Mouse (Mus musculus) heart, embryonic 11.5 days (tissue): ENCODE results near the gene Krt2. TPM values are rescaled to one million over a fixed set of nuclear protein-coding genes. Genes with fewer than 3 reads are reported as not detected.

ENCODE experiments used
- ATAC-seq: fragments of 200-750 bp; cut with Nextera tagmentation; replicated peaks from 2 replicates; pipeline ENCODE4 v1.8.0; 2017; ENCODE audit warnings: moderate library complexity; ENCODE audit not compliant: insufficient number of reproducible peaks, low FRiP score, low TSS enrichment
- H3K27ac ChIP-seq: fragments of 300-500 bp; sonication (generic); 2 replicates; pipeline ENCODE4 v1.5.1; 2014; ENCODE audit warnings: mild to moderate bottlenecking, low read depth, low read length
- H3K27me3 ChIP-seq: fragments of 300-500 bp; sonication (generic); 2 replicates; pipeline ENCODE4 v1.6.1; 2014; ENCODE audit warnings: mild to moderate bottlenecking, low read length, mixed read lengths; ENCODE audit not compliant: control insufficient read depth, insufficient read depth
- H3K36me3 ChIP-seq: fragments of 300-500 bp; sonication (generic); 2 replicates; pipeline ENCODE4 v1.6.1; 2014; ENCODE audit warnings: mild to moderate bottlenecking, low read length, moderate library complexity, mixed read lengths; ENCODE audit not compliant: control insufficient read depth, insufficient read depth
- H3K4me1 ChIP-seq: fragments of 300-500 bp; sonication (generic); 2 replicates; pipeline ENCODE4 v1.6.1; 2014; ENCODE audit warnings: low read length; ENCODE audit not compliant: control insufficient read depth, insufficient read depth
- H3K4me2 ChIP-seq: fragments of 300-500 bp; sonication (generic); 2 replicates; pipeline ENCODE4 v1.6.1; 2014; ENCODE audit warnings: mild to moderate bottlenecking, moderate library complexity
- H3K4me3 ChIP-seq: fragments of 300-500 bp; sonication (generic); 2 replicates; pipeline ENCODE4 v1.5.1; 2014; ENCODE audit warnings: low read depth, low read length
- H3K9ac ChIP-seq: fragments of 300-500 bp; sonication (generic); 2 replicates; pipeline ENCODE4 v1.6.1; 2014; ENCODE audit warnings: mild to moderate bottlenecking, low read depth, low read length, moderate library complexity
- H3K9me3 ChIP-seq: fragments of 300-500 bp; sonication (generic); replicated peaks from 2 replicates; pipeline ENCODE4 v1.6.1; 2016; ENCODE audit warnings: low read length; ENCODE audit not compliant: control insufficient read depth
- WGBS: fragments of 180-500 bp; shearing (Covaris S2); extraction: QIAGEN DNeasy Blood & Tissue Kit; methylation state at CpG from one replicate; pipeline ENCODE4 v1.1.7; 2014; ENCODE audit not compliant: insufficient replicate concordance; 5-methylcytosine and 5-hydroxymethylcytosine counted together
- polyA plus RNA-seq: library from polyadenylated mRNA; unstranded; fragments of >200 nt; fragmentation: Nextera tagmentation; extraction: Ambion mirVana; gene quantifications from 2 replicates; pipeline ENCODE4 v1.2.1, GENCODE M21; 2014

Gene Krt2
- polyA plus RNA-seq, 1 experiment from 2014 or later = not detected

DNA sequence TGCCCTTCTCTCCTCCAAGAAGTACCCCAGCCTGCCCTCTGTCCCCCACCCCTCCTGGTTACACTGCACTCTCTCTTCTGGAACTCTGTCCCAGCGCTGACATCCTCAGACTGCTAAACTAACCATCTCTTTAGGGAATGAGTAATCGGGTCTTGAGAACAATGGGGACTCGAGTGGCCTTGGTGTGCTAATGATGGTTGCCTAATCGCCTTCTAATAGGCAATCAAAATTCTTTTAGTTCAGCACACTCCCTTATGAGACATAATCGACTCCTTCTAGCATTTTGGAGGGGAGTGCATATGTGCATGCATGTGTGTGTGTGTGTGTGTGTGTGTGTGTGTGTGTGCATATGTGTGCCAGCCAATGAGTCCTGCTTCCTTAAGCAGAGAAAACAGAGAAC is 34.6 kb upstream of the Krt2 start:
- H3K27me3 ChIP-seq = peaks cover 43% of the 10 kb centered on the region
- no peak overlapping the region for H3K27ac ChIP-seq
- no peak overlapping the region for H3K4me2 ChIP-seq
- 49% methylated on average over 5 of the region's 5 CpGs for WGBS
- H3K9ac ChIP-seq = no peak overlapping the region
- no peak for ATAC-seq
- H3K36me3 ChIP-seq = no peaks in the 10 kb centered on the region
- no peaks in the 10 kb centered on the region for H3K4me1 ChIP-seq
- no peaks in the 10 kb centered on the region for H3K9me3 ChIP-seq
- no peak overlapping the region for H3K4me3 ChIP-seq

DNA sequence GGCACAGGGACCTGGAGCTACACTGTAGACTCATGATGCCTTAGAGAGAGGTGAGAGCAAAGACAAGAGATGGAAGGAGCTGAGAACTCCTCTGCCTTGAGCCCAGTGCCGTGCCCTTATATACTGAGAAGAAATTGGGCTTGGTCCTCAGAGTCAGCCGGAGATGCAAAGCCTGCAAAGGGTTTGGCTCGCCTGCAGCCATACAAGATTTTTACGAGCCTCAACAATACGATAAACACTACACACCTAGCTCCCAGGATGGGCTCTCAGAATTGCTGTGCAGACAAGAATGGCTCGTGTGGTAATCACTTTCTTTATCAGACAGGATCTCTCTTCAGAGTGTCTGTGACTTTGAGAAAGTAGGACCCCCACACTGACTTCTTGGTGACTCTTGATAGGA is 32.7 kb upstream of the Krt2 start, which contains the start of gene Krt1:
TSS of gene Krt1 (minus strand) at position 101 of the 400 bp plus-strand sequence.
- no peak within 1 kb of the TSS for H3K9ac ChIP-seq
- H3K4me1 ChIP-seq = no peaks in the 10 kb centered on the region
- H3K9me3 ChIP-seq = no peaks in the 10 kb centered on the region
- no peak for ATAC-seq
- H3K27ac ChIP-seq = no peak within 1 kb of the TSS
- whole genome bisulfite sequencing = 68% methylated on average over 6 of the region's 6 CpGs
- no peak within 1 kb of the TSS for H3K4me3 ChIP-seq
- H3K36me3 ChIP-seq = no peaks in the 10 kb centered on the region
- no peak within 1 kb of the TSS for H3K4me2 ChIP-seq
- peaks cover 45% of the 10 kb centered on the region for H3K27me3 ChIP-seq

DNA sequence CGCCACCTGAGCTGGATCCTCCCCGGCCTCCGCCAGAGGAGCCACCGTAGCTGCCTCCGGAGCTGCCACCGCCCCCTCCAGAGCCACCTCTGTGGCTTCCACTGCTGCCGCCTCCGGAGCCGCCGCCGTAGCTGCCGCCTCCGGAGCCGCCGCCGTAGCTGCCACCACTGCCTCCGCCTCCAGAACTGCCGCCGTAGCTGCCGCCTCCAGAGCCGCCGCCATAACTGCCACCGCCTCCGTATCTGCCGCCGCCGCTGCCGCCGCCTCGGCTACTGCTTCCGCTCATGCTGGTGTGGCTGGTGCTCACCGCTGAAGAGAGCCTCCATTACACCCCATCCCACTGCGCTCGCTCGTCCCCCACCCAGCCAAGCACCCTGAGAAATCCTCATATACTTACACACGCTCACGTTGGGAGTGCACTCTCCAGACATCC is 28.0 kb upstream of the Krt2 start:
- Histone ChIP-seq H3K27ac (no peak overlapping the region), H3K9me3 (no peaks in the 10 kb centered on the region), H3K36me3 (no peaks in the 10 kb centered on the region), H3K4me3 (peak overlapping the region; percentile 54), H3K4me2 (peak overlapping the region; percentile 83), H3K27me3 (peaks cover 24% of the 10 kb centered on the region), H3K9ac (peak overlapping the region; percentile 77), H3K4me1 (no peaks in the 10 kb centered on the region)
- WGBS = under 1% methylated on average over 37 of the region's 37 CpGs
- no peak for ATAC-seq

DNA sequence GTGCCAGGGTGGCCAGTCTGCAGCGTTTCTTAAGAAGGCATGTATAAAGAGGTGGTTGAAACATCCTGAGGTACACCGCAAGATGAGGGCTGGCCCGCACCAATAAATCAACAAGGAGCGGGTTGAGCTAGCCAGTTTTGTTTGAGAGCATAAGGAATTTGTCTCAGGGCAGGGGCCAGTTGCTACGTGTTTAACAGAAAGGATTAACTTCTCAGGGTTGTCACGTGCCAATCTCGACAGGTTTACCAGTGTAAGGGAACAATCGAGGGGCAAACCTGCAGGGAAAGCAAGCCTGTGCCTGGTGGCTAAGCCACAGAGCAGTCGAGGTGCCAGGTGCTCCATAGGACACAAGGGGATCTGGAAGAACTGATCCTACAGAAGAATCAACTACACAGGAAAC is 25.2 kb upstream of the Krt2 start:
- 60% methylated on average over 9 of the region's 9 CpGs for WGBS
- no peak overlapping the region for H3K9ac ChIP-seq
- H3K36me3 ChIP-seq = no peaks in the 10 kb centered on the region

DNA sequence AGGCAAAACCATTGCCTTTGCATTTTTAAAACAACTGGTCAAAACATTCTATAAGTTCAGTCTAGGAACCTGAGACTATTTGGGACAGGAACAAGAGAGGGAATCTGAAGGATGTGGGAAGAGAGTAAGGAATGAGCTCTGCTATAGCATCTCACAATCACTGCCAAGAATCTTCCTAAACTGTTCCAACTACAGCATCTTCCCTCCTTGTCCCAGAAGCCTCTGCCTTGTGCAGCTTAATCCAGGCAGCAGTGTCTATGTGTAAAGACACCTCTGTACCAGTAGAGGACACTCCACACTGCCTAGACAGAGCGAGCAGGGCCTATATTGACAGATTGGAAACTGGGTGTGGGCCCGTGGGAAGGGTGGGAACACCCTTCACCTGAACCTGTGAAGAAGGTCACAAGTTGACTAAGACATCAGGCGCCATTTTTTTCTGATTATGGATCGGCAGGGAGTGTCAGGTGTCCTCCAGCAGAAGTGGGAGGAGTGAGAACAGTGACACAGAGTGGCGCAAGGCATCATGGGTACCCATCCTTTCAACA is 16.9 kb upstream of the Krt2 start:
- Histone ChIP-seq H3K4me3 (no peak overlapping the region), H3K4me2 (no peak overlapping the region), H3K27me3 (0 out of 2 replicates have a peak, but pooled peaks cover 3% of the 10 kb centered on the region), H3K9ac (no peak overlapping the region), H3K36me3 (no peaks in the 10 kb centered on the region), H3K9me3 (no peaks in the 10 kb centered on the region), H3K4me1 (no peaks in the 10 kb centered on the region), H3K27ac (no peak overlapping the region)
- WGBS = 61% methylated on average over 5 of the region's 5 CpGs
- ATAC-seq = no peak

More for the DNA sequence above, 25.2 kb upstream of the Krt2 start:
- Histone ChIP-seq H3K4me3 (no peak overlapping the region), H3K9me3 (no peaks in the 10 kb centered on the region), H3K4me1 (no peaks in the 10 kb centered on the region), H3K27me3 (peaks cover 24% of the 10 kb centered on the region), H3K4me2 (no peak overlapping the region), H3K27ac (no peak overlapping the region)
- no peak for ATAC-seq

DNA sequence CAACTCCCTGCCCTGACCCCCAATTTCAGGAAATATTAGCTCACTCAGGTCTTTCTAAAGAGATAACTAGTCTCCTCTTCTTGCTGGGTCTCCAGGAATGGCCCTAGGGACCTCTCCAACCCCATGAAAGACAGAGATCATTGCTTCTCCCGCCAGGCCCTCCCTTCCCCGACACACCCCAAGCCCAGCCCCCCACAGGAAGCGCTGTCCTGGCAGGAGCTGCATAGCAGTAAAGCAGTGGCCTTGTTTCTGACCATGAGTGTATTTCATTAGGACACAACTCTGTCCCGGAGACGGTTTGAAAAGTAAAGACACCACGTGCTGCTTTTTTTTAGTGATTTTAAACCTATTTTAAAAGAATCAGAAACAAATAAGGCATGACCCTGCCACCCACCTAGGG is 15.2 kb upstream of the Krt2 start:
- ATAC-seq = no peak
- Histone ChIP-seq H3K4me2 (no peak overlapping the region), H3K9ac (no peak overlapping the region), H3K27me3 (no peaks in the 10 kb centered on the region), H3K9me3 (no peaks in the 10 kb centered on the region), H3K36me3 (no peaks in the 10 kb centered on the region), H3K4me1 (no peaks in the 10 kb centered on the region), H3K4me3 (no peak overlapping the region), H3K27ac (no peak overlapping the region)
- 37% methylated on average over 6 of the region's 6 CpGs for WGBS

DNA sequence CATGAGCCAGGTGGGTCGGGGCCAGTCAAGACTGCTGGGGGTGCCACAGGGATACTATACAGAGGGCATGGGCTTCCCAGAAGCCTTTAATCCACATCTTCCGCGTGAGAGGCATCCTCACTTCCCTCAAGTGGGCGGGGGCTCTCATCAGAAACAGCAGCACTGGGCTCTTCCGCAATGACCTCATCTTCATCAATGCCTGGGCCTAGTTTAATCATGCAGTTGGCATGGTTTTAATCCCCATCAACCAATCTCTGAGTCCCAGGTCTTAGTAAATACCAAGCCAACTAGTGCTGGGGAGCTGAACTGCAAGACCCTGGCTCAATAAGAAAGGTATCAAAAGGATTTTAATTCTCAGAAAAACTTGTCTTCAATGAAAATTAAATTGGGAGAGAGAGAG is 11.5 kb upstream of the Krt2 start:
- Histone ChIP-seq H3K9me3 (no peaks in the 10 kb centered on the region), H3K9ac (no peak overlapping the region), H3K4me3 (no peak overlapping the region), H3K4me2 (no peak overlapping the region), H3K27me3 (no peaks in the 10 kb centered on the region), H3K36me3 (no peaks in the 10 kb centered on the region), H3K27ac (no peak overlapping the region), H3K4me1 (0 out of 2 replicates have a peak, but pooled peaks cover 2% of the 10 kb centered on the region)
- no peak for ATAC-seq
- whole genome bisulfite sequencing = 62% methylated on average over 5 of the region's 5 CpGs

DNA sequence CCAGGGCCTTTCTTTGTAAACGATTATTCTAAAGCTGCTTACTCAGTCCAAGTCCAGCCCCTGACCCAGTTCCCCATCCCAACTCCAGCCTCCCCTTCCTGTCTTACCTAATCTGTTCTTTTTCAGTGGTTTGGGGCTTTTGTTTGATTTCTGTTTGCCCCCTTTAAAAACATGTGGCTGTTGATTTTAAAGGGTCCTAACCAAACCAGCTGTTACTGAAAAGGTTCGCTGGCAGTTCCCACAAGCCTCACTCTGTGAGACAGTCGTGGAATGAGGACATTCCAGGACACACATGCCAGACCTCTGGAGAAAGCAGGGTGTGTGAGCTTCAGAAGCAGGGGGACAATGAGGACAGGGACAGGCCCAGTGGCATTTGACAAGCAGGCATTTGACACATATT is 3.8 kb upstream of the Krt2 start:
- no peaks in the 10 kb centered on the region for H3K36me3 ChIP-seq
- peaks cover 8% of the 10 kb centered on the region; the same call in 1 of the 2 replicates for H3K27me3 ChIP-seq
- H3K9me3 ChIP-seq = no peaks in the 10 kb centered on the region
- no peak for ATAC-seq
- 26% methylated on average over 3 of the region's 3 CpGs for WGBS
- 0 out of 2 replicates have a peak, but pooled peaks cover 2% of the 10 kb centered on the region for H3K4me1 ChIP-seq
- H3K27ac ChIP-seq = no peak overlapping the region
- H3K9ac ChIP-seq = no peak overlapping the region
- H3K4me3 ChIP-seq = no peak overlapping the region
- no peak overlapping the region for H3K4me2 ChIP-seq
